Mouse (Mus musculus): ENCODE measurements at regions not wholly inside any gene's neighbourhood (a gene's known extent, or its start where the extent isn't known, plus 50 kb on each side); places are given as distances from the start of the nearest gene placed in this dataset.
"Not testable (repeated sequence)": the region's sequence is repeated elsewhere in the genome, so short reads cannot be mapped to it uniquely, and the experiment has no call there.

DNA sequence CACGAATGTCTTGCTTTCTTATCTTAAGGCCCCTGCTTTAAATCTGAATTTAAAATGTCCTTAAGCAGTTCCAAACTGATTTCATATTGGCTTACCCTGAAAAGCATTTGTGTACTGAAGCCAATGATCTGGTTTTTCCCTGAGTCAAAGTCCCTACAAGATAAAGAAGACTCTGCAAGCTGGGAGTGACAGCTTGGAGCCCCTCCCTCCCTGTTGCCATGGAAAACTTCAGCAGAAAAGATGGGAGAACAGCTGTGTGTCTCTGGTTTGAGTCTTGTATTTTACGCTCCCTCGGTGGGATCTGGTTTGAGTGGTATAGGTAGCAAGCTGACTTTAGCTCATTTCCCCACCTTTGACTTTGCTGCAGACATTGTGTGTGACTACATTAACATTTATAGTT, 146.1 kb downstream of the Rbm43 start:
- no peak for ATAC-seq (ENCODE audit: insufficient number of reproducible peaks, low FRiP score, low TSS enrichment)

DNA sequence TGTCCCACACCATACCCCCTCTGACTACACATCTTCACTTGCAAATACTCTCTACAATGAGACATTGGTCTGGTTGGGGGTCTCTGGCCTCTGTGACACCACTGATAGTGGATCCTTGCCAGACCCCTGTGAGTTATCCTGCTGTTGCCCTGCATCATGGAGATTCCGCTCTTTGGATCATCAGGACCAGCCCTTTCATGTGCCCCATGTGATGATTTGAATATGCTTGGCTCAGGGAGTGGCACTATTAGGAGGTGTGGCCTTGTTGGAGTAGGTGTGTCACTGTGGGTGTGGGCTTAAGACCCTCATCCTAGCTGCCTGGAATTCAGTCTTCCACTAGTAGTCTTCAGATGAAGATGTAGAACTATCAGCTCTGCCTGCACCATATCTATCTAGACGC, 141.7 kb downstream of the Rbm43 start:
- ATAC-seq (ENCODE audit: insufficient number of reproducible peaks, low FRiP score, low TSS enrichment), result not testable (repeated sequence)

DNA sequence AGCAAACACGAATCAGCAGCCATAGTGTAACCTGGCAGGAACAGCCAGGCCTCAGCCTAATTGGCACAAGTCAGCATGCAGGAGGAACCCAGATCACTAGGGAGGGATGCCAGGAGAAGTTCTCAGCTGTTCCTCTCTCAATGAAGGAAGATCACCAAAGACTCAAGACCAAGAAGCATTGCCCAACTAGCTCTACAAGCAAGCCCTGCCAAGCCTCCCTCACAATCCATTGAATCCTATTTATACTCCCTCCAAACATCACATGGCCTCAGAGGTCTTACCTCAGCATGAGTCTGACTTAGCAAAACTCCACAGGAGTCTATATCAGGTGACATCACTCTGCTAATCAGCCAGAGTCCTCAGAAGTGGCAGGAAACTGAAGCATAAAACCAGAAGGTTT, 135.1 kb downstream of the Rbm43 start:
- no peak for ATAC-seq (ENCODE audit: insufficient number of reproducible peaks, low FRiP score, low TSS enrichment)

- ATAC-seq (ENCODE audit: insufficient number of reproducible peaks, low FRiP score, low TSS enrichment), result no peak
Observed at GRCm38 (mm10) chr2:51822976-51823375, 112.0 kb downstream of the Rbm43 start.

GRCm38 (mm10) chr2:51830286-51830944, 104.5 kb downstream of the Rbm43 start:
- no peak for ATAC-seq (ENCODE audit: insufficient number of reproducible peaks, low FRiP score, low TSS enrichment)

DNA sequence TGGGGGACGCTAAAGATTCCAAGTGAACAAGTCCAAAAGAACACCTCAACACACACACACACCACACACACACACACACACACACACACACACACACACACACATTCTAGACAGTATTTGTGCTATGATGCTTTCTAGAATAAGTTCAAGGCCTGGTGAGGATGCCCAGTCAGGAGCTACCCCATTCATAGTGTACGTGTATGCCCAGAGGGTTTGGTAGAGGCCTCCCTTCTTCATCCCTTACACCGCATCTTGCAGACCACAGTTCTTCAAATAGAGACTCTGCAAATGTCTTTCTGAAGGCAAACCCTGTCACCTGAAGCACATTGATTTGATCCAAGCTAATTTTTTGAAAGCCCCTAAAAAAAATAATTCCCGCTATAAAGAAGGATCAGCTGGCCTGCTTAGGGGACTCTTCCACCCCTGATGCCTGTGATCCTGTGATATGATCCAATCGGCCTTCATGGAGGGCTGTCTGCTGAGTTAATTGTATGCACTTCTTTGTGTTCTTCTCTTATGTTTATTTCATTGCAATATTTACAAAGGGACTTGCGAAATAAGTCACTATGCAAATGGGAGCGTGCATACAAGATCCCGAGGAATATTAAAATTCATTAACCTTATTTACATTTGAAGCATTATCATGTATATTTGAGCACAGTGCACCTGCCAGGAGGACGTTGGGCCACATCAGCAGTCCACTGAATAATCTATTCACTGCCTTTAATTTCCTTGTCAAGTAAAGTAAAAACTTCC, 103.8 kb downstream of the Rbm43 start:
- no peak for ATAC-seq (ENCODE audit: insufficient number of reproducible peaks, low FRiP score, low TSS enrichment)

GRCm38 (mm10) chr2:51837864-51838263, 97.1 kb downstream of the Rbm43 start:
- ATAC-seq (ENCODE audit: insufficient number of reproducible peaks, low FRiP score, low TSS enrichment), result no peak

GRCm38 (mm10) chr2:51840808-51841207, 94.2 kb downstream of the Rbm43 start:
- no peak for ATAC-seq (ENCODE audit: insufficient number of reproducible peaks, low FRiP score, low TSS enrichment)

DNA sequence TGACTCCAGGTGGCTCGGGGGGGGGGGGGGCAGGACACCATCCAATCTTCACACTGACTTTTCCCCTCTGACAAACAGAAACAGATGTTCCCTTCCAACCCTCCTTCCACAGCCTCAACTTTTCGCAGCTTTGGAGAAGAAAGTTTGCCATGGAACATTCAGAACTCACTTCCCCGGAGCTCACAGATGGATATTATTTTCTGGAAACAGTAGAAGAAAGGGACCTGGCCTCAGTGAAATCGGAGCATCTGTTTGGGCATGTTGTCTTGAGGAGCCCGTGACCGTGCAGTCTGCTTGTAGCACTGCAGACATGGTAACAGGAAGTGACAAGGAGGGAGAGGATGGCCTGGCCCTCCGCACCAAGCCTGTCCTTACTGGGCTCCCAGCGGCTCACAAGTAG, 90.1 kb downstream of the Rbm43 start:
- no peak for ATAC-seq (ENCODE audit: insufficient number of reproducible peaks, low FRiP score, low TSS enrichment)

GRCm38 (mm10) chr2:51847556-51847955, 87.4 kb downstream of the Rbm43 start:
- ATAC-seq (ENCODE audit: insufficient number of reproducible peaks, low FRiP score, low TSS enrichment), result no peak

DNA sequence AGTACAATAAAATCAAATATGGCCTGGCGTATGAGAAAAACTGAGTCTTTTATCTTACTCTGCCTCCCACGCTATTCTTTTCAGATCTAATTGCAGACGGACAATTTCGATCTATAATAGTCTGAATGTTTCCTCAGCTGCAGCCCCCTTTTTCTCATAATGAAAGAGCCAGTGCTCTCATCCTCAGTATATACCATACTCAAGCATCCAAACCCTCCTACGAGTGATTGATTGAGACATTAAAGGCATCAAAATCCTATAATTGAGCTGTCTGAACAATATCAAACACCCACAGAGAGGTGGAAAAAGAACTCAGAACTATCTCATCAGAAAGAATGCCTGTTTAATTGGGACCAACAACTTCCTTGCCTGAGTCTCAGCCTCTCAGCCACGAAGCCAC, 87.0 kb downstream of the Rbm43 start:
- no peak for ATAC-seq (ENCODE audit: insufficient number of reproducible peaks, low FRiP score, low TSS enrichment)

DNA sequence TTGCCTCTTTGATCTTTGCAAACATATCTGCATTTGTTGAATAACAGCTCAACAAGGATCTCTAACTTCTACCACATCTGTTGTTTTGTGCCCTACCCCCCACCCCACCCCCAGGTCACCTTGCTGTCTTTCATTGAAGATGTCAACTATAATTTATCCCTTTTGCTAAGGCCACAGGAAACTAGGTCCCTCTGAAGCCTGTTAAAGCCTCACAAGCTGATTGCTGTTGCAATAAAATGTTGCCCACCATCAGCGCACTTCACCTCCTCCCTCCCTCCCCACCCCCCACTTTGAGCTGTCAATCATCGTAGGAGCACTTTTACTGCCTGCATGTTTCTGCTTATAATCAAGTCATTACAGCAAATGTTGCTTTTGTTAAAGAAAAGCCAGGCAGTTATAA, 86.5 kb downstream of the Rbm43 start:
- no peak for ATAC-seq (ENCODE audit: insufficient number of reproducible peaks, low FRiP score, low TSS enrichment)

DNA sequence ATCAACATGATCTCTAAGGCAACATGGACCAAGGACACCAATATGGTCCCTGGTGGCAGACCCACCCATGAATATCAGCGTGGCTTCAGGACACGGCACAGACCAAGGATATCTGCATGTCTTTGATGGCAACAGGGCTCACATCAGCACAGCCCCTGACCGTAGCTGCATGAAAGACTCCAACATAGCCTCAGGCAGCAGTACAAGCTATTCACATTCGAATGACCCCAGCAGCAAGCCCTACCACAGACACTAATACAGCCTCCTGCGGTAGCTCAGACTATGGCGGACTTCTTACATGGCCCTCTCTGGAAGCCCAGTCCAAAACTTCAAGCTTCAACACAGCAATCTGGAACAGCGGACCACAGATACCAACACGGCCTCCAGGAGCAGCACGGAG, 84.4 kb downstream of the Rbm43 start:
- no peak for ATAC-seq (ENCODE audit: insufficient number of reproducible peaks, low FRiP score, low TSS enrichment)

GRCm38 (mm10) chr2:51851711-51852110, 83.3 kb downstream of the Rbm43 start:
- no peak for ATAC-seq (ENCODE audit: insufficient number of reproducible peaks, low FRiP score, low TSS enrichment)

- no peak for ATAC-seq (ENCODE audit: insufficient number of reproducible peaks, low FRiP score, low TSS enrichment)
Observed at GRCm38 (mm10) chr2:51857226-51857625, 77.7 kb downstream of the Rbm43 start.

GRCm38 (mm10) chr2:51866045-51866444, 68.9 kb downstream of the Rbm43 start:
- no peak for ATAC-seq (ENCODE audit: insufficient number of reproducible peaks, low FRiP score, low TSS enrichment)

GRCm38 (mm10) chr2:51868878-51869510, 66.0 kb downstream of the Rbm43 start:
- no peak for ATAC-seq (ENCODE audit: insufficient number of reproducible peaks, low FRiP score, low TSS enrichment)

DNA sequence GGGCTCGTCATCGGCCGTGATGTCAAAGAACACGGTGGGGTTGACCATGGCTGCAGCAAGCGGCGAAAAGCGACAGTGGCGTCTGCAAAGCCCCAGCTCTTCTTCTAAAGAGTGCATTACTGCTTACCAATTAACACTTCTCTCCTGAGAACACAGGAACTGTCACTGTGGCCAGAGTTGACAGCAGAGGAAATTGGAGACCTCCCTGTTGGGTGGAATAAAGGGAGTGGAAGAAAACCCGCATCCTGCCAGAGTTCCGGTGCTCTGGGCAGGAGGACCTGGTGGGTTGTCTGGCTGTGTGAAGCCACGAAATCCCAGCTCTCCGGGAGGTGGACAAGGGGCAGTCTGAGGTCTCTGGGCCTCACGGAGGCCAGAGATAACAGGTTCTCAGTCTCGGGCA, 63.4 kb downstream of the Rbm43 start:
- no peak for ATAC-seq (ENCODE audit: insufficient number of reproducible peaks, low FRiP score, low TSS enrichment)

Measured in cerebellum, adult (tissue).